Mouse (Mus musculus): ENCODE results near the gene Cpt1c. TPM values are rescaled to one million over a fixed set of nuclear protein-coding genes. Genes with fewer than 3 reads are reported as not detected.

Cpt1c gene
- total RNA-seq, 2 experiments from 2014 or later, result not detected

- ATAC-seq (replicated peaks; ENCODE audit: low FRiP score, poor library complexity, severe bottlenecking), result no peak
These were observed 26.0 kb upstream of the Cpt1c start for GRCm38 (mm10) chr7:45000539-45001114.

- no peak for ATAC-seq (replicated peaks; ENCODE audit: low FRiP score, poor library complexity, severe bottlenecking)
These were observed 25.1 kb upstream of the Cpt1c start for GRCm38 (mm10) chr7:44999753-45000152.

- ATAC-seq (replicated peaks; ENCODE audit: low FRiP score, poor library complexity, severe bottlenecking), result peak; percentile 48
These were observed 23.9 kb upstream of the Cpt1c start, which contains the start of gene Bcl2l12 for GRCm38 (mm10) chr7:44998501-44998955. Gene Bcl2l12, minus strand, starts transcription at chr7:44998712.

GRCm38 (mm10) chr7:44997940-44998428 lies 23.3 kb upstream of the Cpt1c start:
- peak; percentile 13 for ATAC-seq (replicated peaks; ENCODE audit: low FRiP score, poor library complexity, severe bottlenecking)

- peak; percentile 91 for ATAC-seq (replicated peaks; ENCODE audit: low FRiP score, poor library complexity, severe bottlenecking)
These were observed 22.7 kb upstream of the Cpt1c start, which contains the start of gene Irf3 for GRCm38 (mm10) chr7:44997231-44997939. Gene Irf3, plus strand, starts transcription at chr7:44997648.

- 0 out of 2 replicates have a peak, but pooled peaks have one; percentile 6 for ATAC-seq (replicated peaks; ENCODE audit: low FRiP score, poor library complexity, severe bottlenecking)
These were observed 22.0 kb upstream of the Cpt1c start for GRCm38 (mm10) chr7:44996672-44997071.

GRCm38 (mm10) chr7:44986879-44987718 lies 12.4 kb upstream of the Cpt1c start:
- ATAC-seq (replicated peaks; ENCODE audit: low FRiP score, poor library complexity, severe bottlenecking), result peak; percentile 43

- ATAC-seq (replicated peaks; ENCODE audit: low FRiP score, poor library complexity, severe bottlenecking), result peak; percentile 89
These were observed 11.7 kb upstream of the Cpt1c start, which contains the start of gene Prmt1 for GRCm38 (mm10) chr7:44986192-44986878. Gene Prmt1, minus strand, starts transcription at chr7:44986568.

- no peak for ATAC-seq (replicated peaks; ENCODE audit: low FRiP score, poor library complexity, severe bottlenecking)
These were observed 11.0 kb upstream of the Cpt1c start for GRCm38 (mm10) chr7:44985595-44986191.

GRCm38 (mm10) chr7:44984833-44985164 lies 10.1 kb upstream of the Cpt1c start:
- ATAC-seq (replicated peaks; ENCODE audit: low FRiP score, poor library complexity, severe bottlenecking), result no peak

- no peak for ATAC-seq (replicated peaks; ENCODE audit: low FRiP score, poor library complexity, severe bottlenecking)
These were observed 9.5 kb upstream of the Cpt1c start for GRCm38 (mm10) chr7:44983944-44984832.

- ATAC-seq (replicated peaks; ENCODE audit: low FRiP score, poor library complexity, severe bottlenecking), result peak; percentile 51
These were observed 8.4 kb upstream of the Cpt1c start for GRCm38 (mm10) chr7:44983085-44983484.

GRCm38 (mm10) chr7:44981539-44981938 lies 6.9 kb upstream of the Cpt1c start:
- no peak for ATAC-seq (replicated peaks; ENCODE audit: low FRiP score, poor library complexity, severe bottlenecking)

GRCm38 (mm10) chr7:44978300-44978699 lies 3.6 kb upstream of the Cpt1c start:
- ATAC-seq (replicated peaks; ENCODE audit: low FRiP score, poor library complexity, severe bottlenecking), result no peak

GRCm38 (mm10) chr7:44975117-44975419 lies 417 bp upstream of the Cpt1c start:
- 0 out of 2 replicates have a peak, but pooled peaks have one; percentile 4 for ATAC-seq (replicated peaks; ENCODE audit: low FRiP score, poor library complexity, severe bottlenecking)

- ATAC-seq (replicated peaks; ENCODE audit: low FRiP score, poor library complexity, severe bottlenecking), result no peak
These were observed 1.1 kb downstream of the Cpt1c start for GRCm38 (mm10) chr7:44973415-44974130.

- no peak for ATAC-seq (replicated peaks; ENCODE audit: low FRiP score, poor library complexity, severe bottlenecking)
These were observed 3.5 kb downstream of the Cpt1c start for GRCm38 (mm10) chr7:44971142-44971541.

- no peak for ATAC-seq (replicated peaks; ENCODE audit: low FRiP score, poor library complexity, severe bottlenecking)
These were observed 4.4 kb downstream of the Cpt1c start for GRCm38 (mm10) chr7:44970231-44970691.
